Mouse (Mus musculus): ENCODE data around the gene D11Wsu47e.
A peak's percentile ranks its signal among the peaks of the same experiment; 100 is the strongest.
"Not testable (repeated sequence)": the region's sequence is repeated elsewhere in the genome, so short reads cannot be mapped to it uniquely, and the experiment has no call there.

Gene D11Wsu47e

GRCm38 (mm10) chr11:113683957-113684706 is at the start of gene D11Wsu47e, which contains the start of gene Fam104a:
TSS of gene D11Wsu47e (plus strand) at chr11:113684412.
TSS of gene Fam104a (minus strand) at chr11:113684155.
- DNase-seq (ENCODE audit: low read depth, low spot score) = peak; percentile 97

- no peak for DNase-seq (ENCODE audit: low read depth, low spot score)
Observed at GRCm38 (mm10) chr11:113634699-113635121, 49.5 kb upstream of the D11Wsu47e start.

GRCm38 (mm10) chr11:113638680-113639079 is 45.5 kb upstream of the D11Wsu47e start:
- no peak for DNase-seq (ENCODE audit: low read depth, low spot score)

- no peak for DNase-seq (ENCODE audit: low read depth, low spot score)
Observed at GRCm38 (mm10) chr11:113645181-113645580, 39.0 kb upstream of the D11Wsu47e start.

- DNase-seq (ENCODE audit: low read depth, low spot score) = peak; percentile 87
Observed at GRCm38 (mm10) chr11:113648152-113648551, 36.1 kb upstream of the D11Wsu47e start.

GRCm38 (mm10) chr11:113648690-113649352 is 35.4 kb upstream of the D11Wsu47e start, which contains the start of gene Cog1:
TSS of gene Cog1 (plus strand) at chr11:113649169.
- DNase-seq (ENCODE audit: low read depth, low spot score) = no peak

- peak; percentile 76 for DNase-seq (ENCODE audit: low read depth, low spot score)
Observed at GRCm38 (mm10) chr11:113649353-113650210, 34.6 kb upstream of the D11Wsu47e start, which contains the start of gene Slc39a11. TSS of gene Slc39a11 (minus strand) at chr11:113650079.

GRCm38 (mm10) chr11:113651206-113651906 is 32.9 kb upstream of the D11Wsu47e start:
- DNase-seq (ENCODE audit: low read depth, low spot score) = no peak

GRCm38 (mm10) chr11:113651907-113652273 is 32.3 kb upstream of the D11Wsu47e start:
- DNase-seq (ENCODE audit: low read depth, low spot score) = peak; percentile 56

- no peak for DNase-seq (ENCODE audit: low read depth, low spot score)
Observed at GRCm38 (mm10) chr11:113652516-113652915, 31.7 kb upstream of the D11Wsu47e start.

- DNase-seq (ENCODE audit: low read depth, low spot score) = no peak
Observed at GRCm38 (mm10) chr11:113654105-113654504, 30.1 kb upstream of the D11Wsu47e start.

GRCm38 (mm10) chr11:113654561-113655270 is 29.5 kb upstream of the D11Wsu47e start:
- peak; percentile 49 for DNase-seq (ENCODE audit: low read depth, low spot score)

- no peak for DNase-seq (ENCODE audit: low read depth, low spot score)
Observed at GRCm38 (mm10) chr11:113656511-113656932, 27.7 kb upstream of the D11Wsu47e start.

GRCm38 (mm10) chr11:113657221-113657620 is 27.0 kb upstream of the D11Wsu47e start:
- no peak for DNase-seq (ENCODE audit: low read depth, low spot score)

- DNase-seq (ENCODE audit: low read depth, low spot score) = no peak
Observed at GRCm38 (mm10) chr11:113658319-113658718, 25.9 kb upstream of the D11Wsu47e start.

GRCm38 (mm10) chr11:113658763-113659162 is 25.4 kb upstream of the D11Wsu47e start:
- no peak for DNase-seq (ENCODE audit: low read depth, low spot score)

- DNase-seq (ENCODE audit: low read depth, low spot score) = not testable (repeated sequence)
Observed at GRCm38 (mm10) chr11:113660213-113660612, 24.0 kb upstream of the D11Wsu47e start.

GRCm38 (mm10) chr11:113660940-113661339 is 23.3 kb upstream of the D11Wsu47e start:
- no peak for DNase-seq (ENCODE audit: low read depth, low spot score)

- no peak for DNase-seq (ENCODE audit: low read depth, low spot score)
Observed at GRCm38 (mm10) chr11:113661835-113662351, 22.3 kb upstream of the D11Wsu47e start.

- no peak for DNase-seq (ENCODE audit: low read depth, low spot score)
Observed at GRCm38 (mm10) chr11:113664279-113664678, 19.9 kb upstream of the D11Wsu47e start.

All from mesoderm, embryonic 11.5 days (tissue).